Mouse (Mus musculus) urinary bladder, postnatal 10 days (tissue): ENCODE results near the gene Copz2.

ENCODE experiments used
- DNase-seq: peaks from one replicate; pipeline ENCODE4 v3.0.0; 2022; ENCODE audit warnings: low spot score

The Copz2 gene

DNA sequence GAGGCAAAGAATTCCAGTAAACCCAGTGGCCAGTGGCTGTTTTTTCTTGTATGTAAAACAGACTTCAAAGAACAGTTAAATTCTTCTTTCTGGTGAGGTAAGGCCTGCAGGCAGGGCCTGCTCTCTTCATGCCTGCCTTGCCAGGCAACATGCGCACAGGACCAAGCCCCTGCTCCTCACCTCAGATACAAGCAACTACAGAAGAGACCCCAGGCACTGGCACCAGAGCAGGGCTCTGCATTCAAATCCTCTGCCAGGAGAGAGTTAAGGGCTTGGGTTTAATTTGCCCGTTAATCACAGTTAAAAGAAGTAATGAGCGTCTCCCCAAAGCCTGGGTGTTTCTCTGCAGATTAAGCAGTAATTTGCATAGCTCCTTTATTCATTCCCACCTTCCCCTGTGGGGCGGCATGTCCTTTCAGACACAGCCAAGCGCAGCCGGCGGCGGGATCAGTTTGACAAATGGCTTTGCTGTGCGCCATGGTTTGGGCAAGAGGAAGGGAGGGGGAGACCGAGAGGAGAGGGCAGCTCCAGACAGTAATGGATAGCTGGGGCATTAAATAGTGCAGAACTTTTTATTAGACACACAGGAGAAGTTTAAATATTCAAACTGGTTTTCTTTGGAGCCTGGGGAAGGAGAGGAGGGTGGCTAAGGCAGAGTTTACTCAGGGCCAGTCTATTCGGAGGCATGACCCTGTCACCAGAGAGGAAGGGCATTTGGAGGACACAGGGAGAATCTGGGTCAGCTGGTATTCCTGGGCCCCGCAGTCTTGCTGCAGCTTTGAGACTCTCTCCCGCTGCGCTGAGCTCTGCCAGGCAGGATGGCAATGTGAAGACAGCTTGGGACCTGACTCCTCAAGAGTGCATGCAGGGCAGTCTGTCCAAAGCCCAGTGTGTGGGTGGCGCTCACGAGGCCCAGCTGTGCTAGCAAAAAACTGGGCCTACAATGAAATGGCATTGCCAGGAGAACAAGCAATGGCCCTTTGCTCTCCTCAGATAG, 53.3 kb downstream of the Copz2 start:
- DNase-seq = no peak

DNA sequence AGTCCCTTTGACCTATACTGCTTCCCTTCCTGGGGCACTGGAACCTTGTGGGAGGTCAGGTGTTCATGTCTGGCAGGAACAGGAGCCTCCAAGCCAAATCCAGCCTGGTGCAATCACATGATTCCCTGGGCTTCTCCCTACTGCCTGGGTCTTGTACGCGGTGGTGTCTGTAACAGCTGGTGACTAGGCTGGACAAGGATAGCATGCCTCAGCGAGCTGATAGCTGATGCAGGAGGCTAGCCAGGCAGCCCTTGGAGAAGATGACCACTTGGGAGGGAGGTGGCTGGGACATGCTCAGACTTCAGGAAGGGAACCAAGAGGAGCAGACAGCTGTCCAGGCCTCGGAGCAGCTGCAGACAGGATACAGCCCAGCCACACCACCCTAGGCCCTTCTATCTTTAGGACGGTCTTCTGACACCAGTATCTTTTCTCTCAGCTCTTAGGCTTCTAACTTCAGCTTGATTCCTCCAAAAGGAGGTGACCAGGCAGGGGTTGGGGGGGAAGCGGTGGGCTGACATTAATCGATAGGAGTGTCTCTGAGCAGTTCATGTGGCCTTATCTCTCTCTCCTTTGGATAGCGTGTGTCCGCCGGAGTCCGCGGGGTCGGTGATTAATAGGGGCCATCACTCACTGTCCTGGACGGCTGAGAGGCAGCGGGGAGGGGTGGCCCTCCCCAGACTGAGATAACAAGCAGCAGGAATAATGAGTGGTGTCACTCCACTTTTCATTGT, 56.9 kb downstream of the Copz2 start:
- no peak for DNase-seq

DNA sequence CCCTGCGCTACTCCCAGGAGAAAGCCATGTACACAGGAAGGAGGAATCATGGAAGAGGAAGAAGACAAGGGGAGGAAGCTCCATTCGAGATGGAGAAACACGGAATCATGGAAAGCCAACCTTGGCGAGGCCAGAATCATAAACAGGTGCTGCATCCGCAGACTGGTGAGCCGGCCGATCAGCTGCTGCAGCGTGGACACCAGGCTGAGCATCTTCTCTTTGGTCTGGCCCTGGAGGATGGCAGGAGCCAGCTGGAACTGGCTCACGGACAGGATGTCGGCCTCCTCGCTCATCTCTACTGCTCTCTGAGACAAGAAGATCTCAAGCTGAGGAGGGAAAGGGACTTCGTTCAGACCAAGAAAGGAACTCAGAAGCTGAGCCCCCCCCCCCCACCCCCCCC, 58.9 kb downstream of the Copz2 start:
- DNase-seq = no peak

DNA sequence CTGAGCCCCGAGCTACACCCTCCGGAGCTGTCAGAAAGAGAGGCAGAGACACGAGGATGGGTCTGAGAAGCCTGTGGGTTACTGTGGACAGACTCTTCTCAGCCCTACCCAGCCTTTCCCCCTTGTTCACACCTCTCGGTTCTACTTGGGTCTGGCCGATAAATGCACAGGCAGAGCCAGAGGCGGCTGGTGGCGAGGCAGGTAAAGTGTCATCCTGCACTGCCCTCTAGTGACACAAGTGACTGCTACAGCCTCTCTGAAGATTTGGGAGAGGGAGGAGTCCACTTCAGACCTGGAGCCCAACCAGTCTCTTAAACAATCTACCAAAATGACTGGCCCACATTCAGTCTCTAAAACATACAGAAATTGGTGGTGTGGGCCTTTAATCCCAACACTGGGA, 60.3 kb downstream of the Copz2 start:
- no peak for DNase-seq
